Mouse (Mus musculus) liver, adult (tissue): ENCODE measurements at regions not wholly inside any gene's neighbourhood (a gene's known extent, or its start where the extent isn't known, plus 50 kb on each side); places are given as distances from the start of the nearest gene placed in this dataset.

Experiments used
- GATA4 ChIP-seq: IDR thresholded peaks from 2 replicates; pipeline ENCODE4 v1.6.1; 2014; ENCODE audit warnings: mild to moderate bottlenecking, low read length; ENCODE audit not compliant: insufficient replicate concordance

GRCm38 (mm10) chr13:35389781-35390525 is 269.7 kb upstream of the Cdyl start:
- no peak for TF ChIP-seq GATA4

GRCm38 (mm10) chr13:35390526-35390880 is 269.1 kb upstream of the Cdyl start:
- TF ChIP-seq GATA4: no peak

GRCm38 (mm10) chr13:35392167-35392566 is 267.5 kb upstream of the Cdyl start:
- no peak for TF ChIP-seq GATA4

- TF ChIP-seq GATA4: no peak
These were observed 264.4 kb upstream of the Cdyl start for GRCm38 (mm10) chr13:35395192-35395591.

GRCm38 (mm10) chr13:35395630-35396029 is 264.0 kb upstream of the Cdyl start:
- no peak for TF ChIP-seq GATA4

- TF ChIP-seq GATA4: no peak
These were observed 262.5 kb upstream of the Cdyl start for GRCm38 (mm10) chr13:35397166-35397565.

DNA sequence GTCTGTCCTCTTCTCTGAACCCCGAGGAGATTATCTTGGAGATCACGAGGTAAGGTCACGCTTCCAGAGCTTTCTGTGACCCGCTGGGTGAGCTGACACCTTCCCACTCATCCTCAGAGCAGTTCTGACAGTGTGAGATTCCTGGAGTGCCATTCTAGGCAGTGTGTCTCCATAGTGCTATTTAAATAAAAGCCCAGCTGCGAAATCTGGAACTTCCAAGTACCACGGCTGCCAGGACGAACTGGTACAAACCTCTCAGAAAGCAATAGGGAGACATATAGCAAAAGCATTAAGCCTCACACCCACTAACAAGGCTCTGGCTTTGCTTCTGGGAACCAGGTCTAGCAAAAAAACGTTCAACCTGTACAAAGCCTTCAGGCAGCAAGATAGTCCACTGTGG is 261.4 kb upstream of the Cdyl start:
- TF ChIP-seq GATA4: no peak

DNA sequence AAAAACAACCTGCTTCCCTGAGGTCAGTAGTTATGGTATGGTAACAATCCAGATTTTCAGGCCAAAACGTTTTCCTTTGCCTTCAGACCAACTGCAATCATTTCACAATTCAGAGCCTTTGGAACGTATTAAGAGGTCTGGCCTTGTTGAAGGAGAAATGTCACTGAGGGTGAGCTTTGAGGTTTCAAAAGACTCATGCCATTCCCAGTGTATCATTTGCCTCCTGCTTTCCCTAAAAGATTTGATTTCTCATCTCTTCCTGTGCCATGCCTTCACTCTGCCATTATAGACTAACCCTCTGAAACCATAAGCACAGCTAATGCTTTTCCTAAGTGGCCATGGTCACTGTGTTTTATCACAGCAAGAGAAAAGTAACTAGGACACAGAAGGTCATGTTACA is 256.8 kb upstream of the Cdyl start:
- no peak for TF ChIP-seq GATA4

DNA sequence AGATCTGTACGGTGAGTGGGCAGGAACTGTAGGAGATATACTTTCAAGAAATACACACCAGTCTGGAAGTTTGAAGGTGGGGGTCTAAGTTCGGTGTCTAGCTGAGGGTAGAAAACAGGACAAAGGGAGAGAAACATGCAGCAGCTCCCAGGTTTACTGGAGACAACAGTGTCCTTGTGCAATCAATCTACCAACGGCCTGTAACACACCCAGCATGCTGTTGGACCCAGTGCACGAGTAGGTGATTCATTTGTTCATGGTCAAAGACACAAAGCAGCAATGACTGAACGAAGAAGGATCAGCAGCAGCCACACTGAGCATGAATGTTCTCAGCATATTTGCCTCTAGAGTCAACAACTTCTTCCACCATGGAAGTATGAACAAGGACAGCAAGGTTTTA is 255.2 kb upstream of the Cdyl start:
- no peak for TF ChIP-seq GATA4

GRCm38 (mm10) chr13:35405384-35405783 is 254.2 kb upstream of the Cdyl start:
- TF ChIP-seq GATA4: no peak

- TF ChIP-seq GATA4: no peak; the same call in 1 of the 2 replicates
These were observed 242.1 kb upstream of the Cdyl start for GRCm38 (mm10) chr13:35417500-35417899.

GRCm38 (mm10) chr13:35420076-35420475 is 239.6 kb upstream of the Cdyl start:
- no peak for TF ChIP-seq GATA4

DNA sequence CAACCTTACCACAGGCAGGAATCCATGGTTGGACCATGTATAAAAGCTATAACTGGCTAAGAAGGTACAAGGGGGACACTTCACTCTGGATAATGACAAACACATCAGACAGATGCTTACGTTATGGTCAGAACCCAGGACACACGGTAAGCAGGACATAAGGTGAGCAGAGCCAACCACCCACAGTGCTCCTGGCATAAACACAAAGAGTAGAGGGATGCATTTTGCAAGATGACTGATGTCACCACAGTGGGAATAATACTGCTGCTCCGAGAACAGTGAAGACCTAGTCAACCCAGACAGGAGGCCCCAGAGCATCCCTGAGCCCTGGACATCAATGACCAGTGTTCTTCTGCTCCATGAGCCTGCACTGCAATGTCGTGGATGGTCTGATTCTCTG is 233.6 kb upstream of the Cdyl start:
- no peak for TF ChIP-seq GATA4

DNA sequence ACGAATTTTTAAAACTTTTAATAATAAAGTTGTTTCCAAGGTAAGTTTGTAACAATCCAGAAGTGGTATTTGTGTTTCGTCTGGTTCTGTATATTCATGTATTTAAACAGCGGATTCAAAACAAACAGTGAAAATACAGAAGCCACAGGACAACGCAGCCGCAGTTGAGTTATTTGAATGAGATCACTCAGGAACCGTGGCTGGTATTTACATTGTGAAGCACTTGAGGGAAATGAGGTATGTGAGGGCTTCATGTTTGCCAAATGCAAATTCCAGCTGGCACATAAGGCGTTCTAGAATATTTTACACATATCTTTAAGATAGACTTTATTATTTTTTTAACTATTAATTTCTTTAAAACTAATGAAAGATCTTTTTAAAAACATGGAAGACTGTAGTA is 224.5 kb upstream of the Cdyl start:
- no peak for TF ChIP-seq GATA4

DNA sequence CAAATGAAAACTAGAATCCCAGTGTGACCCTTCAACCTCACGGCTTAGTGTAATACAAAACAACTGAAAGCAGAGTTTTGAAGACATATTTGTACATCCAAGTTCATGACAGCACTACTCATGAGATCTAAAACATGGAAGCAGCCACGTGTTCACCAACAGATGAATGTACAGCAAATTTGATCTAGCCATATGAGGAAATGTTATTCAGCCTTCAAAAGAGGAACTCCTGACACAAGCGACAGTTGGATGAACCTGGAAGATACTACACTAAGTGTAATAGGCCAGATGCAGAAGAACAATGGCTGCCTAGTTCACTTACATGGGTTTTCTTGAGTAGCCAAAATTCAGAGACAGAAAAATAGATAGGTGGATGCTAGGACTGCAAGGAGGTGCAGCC is 212.0 kb upstream of the Cdyl start:
- TF ChIP-seq GATA4: no peak

GRCm38 (mm10) chr13:35452420-35452819 is 207.2 kb upstream of the Cdyl start:
- TF ChIP-seq GATA4: no peak

- no peak for TF ChIP-seq GATA4
These were observed 206.3 kb upstream of the Cdyl start for GRCm38 (mm10) chr13:35453222-35453914.
